Mouse (Mus musculus) heart, embryonic 11.5 days (tissue): Measurements from ENCODE around the gene Myo15b. TPM values are rescaled to one million over a fixed set of nuclear protein-coding genes. Genes with fewer than 3 reads are reported as not detected.

Experiments
- ATAC-seq: fragments of 200-750 bp; cut with Nextera tagmentation; replicated peaks from 2 replicates; pipeline ENCODE4 v1.8.0; 2017; ENCODE audit warnings: moderate library complexity; ENCODE audit not compliant: insufficient number of reproducible peaks, low FRiP score, low TSS enrichment
- H3K27ac ChIP-seq: fragments of 300-500 bp; sonication (generic); 2 replicates; pipeline ENCODE4 v1.5.1; 2014; ENCODE audit warnings: mild to moderate bottlenecking, low read depth, low read length
- H3K27me3 ChIP-seq: fragments of 300-500 bp; sonication (generic); 2 replicates; pipeline ENCODE4 v1.6.1; 2014; ENCODE audit warnings: mild to moderate bottlenecking, low read length, mixed read lengths; ENCODE audit not compliant: control insufficient read depth, insufficient read depth
- H3K36me3 ChIP-seq: fragments of 300-500 bp; sonication (generic); 2 replicates; pipeline ENCODE4 v1.6.1; 2014; ENCODE audit warnings: mild to moderate bottlenecking, low read length, moderate library complexity, mixed read lengths; ENCODE audit not compliant: control insufficient read depth, insufficient read depth
- H3K4me1 ChIP-seq: fragments of 300-500 bp; sonication (generic); 2 replicates; pipeline ENCODE4 v1.6.1; 2014; ENCODE audit warnings: low read length; ENCODE audit not compliant: control insufficient read depth, insufficient read depth
- H3K4me2 ChIP-seq: fragments of 300-500 bp; sonication (generic); 2 replicates; pipeline ENCODE4 v1.6.1; 2014; ENCODE audit warnings: mild to moderate bottlenecking, moderate library complexity
- H3K4me3 ChIP-seq: fragments of 300-500 bp; sonication (generic); 2 replicates; pipeline ENCODE4 v1.5.1; 2014; ENCODE audit warnings: low read depth, low read length
- H3K9ac ChIP-seq: fragments of 300-500 bp; sonication (generic); 2 replicates; pipeline ENCODE4 v1.6.1; 2014; ENCODE audit warnings: mild to moderate bottlenecking, low read depth, low read length, moderate library complexity
- H3K9me3 ChIP-seq: fragments of 300-500 bp; sonication (generic); replicated peaks from 2 replicates; pipeline ENCODE4 v1.6.1; 2016; ENCODE audit warnings: low read length; ENCODE audit not compliant: control insufficient read depth
- WGBS: fragments of 180-500 bp; shearing (Covaris S2); extraction: QIAGEN DNeasy Blood & Tissue Kit; methylation state at CpG from one replicate; pipeline ENCODE4 v1.1.7; 2014; ENCODE audit not compliant: insufficient replicate concordance; 5-methylcytosine and 5-hydroxymethylcytosine counted together
- polyA plus RNA-seq: library from polyadenylated mRNA; unstranded; fragments of >200 nt; fragmentation: Nextera tagmentation; extraction: Ambion mirVana; gene quantifications from 2 replicates; pipeline ENCODE4 v1.2.1, GENCODE M21; 2014

Gene Myo15b
- polyA plus RNA-seq, 1 experiment from 2014 or later: 0.39 TPM

DNA sequence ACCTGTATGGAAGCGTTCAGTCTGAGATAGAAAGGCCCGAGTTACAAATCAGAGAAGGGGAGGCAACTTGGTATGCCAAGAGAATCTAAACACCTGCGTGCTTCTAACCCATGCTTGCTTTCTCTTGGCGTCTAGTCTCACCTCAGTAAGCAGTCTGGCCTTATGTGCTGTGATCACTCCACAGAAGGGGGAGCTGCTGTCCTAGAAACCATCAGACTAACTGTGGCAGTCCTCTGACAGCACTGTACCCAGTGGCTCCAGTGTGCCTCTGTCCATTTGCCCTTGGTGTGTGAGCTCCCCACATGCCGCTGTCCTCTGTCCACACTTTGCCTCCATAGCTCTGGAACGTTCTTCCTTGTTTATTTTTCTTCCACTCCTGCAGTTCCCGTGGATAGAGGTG is 83.8 kb downstream of the Myo15b start:
- Histone ChIP-seq H3K9me3 (no peaks in the 10 kb centered on the region), H3K4me2 (no peak overlapping the region), H3K9ac (no peak overlapping the region), H3K27me3 (no peaks in the 10 kb centered on the region), H3K4me1 (no peaks in the 10 kb centered on the region), H3K4me3 (no peak overlapping the region), H3K27ac (no peak overlapping the region), H3K36me3 (peaks cover 23% of the 10 kb centered on the region)
- ATAC-seq: no peak
- WGBS: 77% methylated on average over 7 of the region's 7 CpGs

Other genes starting within 250 kb of the Myo15b start
- 22.7 TPM in 2 replicates for gene Mif4gd, start 245.4 kb upstream of the Myo15b start, polyA plus RNA-seq
- 35.6 and 35.7 TPM in 2 replicates for gene Slc25a19, start 230.1 kb upstream of the Myo15b start, polyA plus RNA-seq
- gene Grb2, start 149.8 kb upstream of the Myo15b start, polyA plus RNA-seq: 42.7 and 56.3 TPM in 2 replicates
- 22.9 and 25.1 TPM in 2 replicates for gene Tmem94, start 93.0 kb upstream of the Myo15b start, polyA plus RNA-seq
- 17.4 and 18.1 TPM in 2 replicates for gene Caskin2, start 44.8 kb upstream of the Myo15b start, polyA plus RNA-seq
- gene Tsen54, start 43.7 kb upstream of the Myo15b start, polyA plus RNA-seq: 20.8 TPM in 2 replicates
- 21.5 and 22.4 TPM in 2 replicates for gene Llgl2, start 34.4 kb upstream of the Myo15b start, polyA plus RNA-seq
- gene Smim5, start 41.6 kb downstream of the Myo15b start, polyA plus RNA-seq: 19.6 and 21.8 TPM in 2 replicates
- 0.46 and 1.2 TPM in 2 replicates for gene Smim6, start 53.6 kb downstream of the Myo15b start, polyA plus RNA-seq
- 27.9 and 28.3 TPM in 2 replicates for gene Sap30bp, start 74.9 kb downstream of the Myo15b start, polyA plus RNA-seq
- 12.3 and 13.0 TPM in 2 replicates for gene Recql5, start 75.1 kb downstream of the Myo15b start, polyA plus RNA-seq
- gene Itgb4, start 116.3 kb downstream of the Myo15b start, polyA plus RNA-seq: 0.51 and 0.80 TPM in 2 replicates
- 137 and 151 TPM in 2 replicates for gene Galk1, start 154.3 kb downstream of the Myo15b start, polyA plus RNA-seq
- gene H3f3b, start 169.6 kb downstream of the Myo15b start, polyA plus RNA-seq: 734 and 757 TPM in 2 replicates
- 18.7 and 20.0 TPM in 2 replicates for gene Unk, start 171.9 kb downstream of the Myo15b start, polyA plus RNA-seq
- gene Unc13d, start 219.6 kb downstream of the Myo15b start, polyA plus RNA-seq: 2.3 and 2.6 TPM in 2 replicates
- gene Wbp2, start 228.6 kb downstream of the Myo15b start, polyA plus RNA-seq: 129 and 144 TPM in 2 replicates